Mouse (Mus musculus) forebrain, postnatal 0 days (tissue): ENCODE data around the gene Glg1. TPM values are rescaled to one million over a fixed set of nuclear protein-coding genes. Genes with fewer than 3 reads are reported as not detected.
A peak's percentile ranks its signal among the peaks of the same experiment; 100 is the strongest.
"Not testable (repeated sequence)": the region's sequence is repeated elsewhere in the genome, so short reads cannot be mapped to it uniquely, and the experiment has no call there.

Source experiments
- ATAC-seq: fragments of 200-750 bp; cut with Nextera tagmentation; 2 replicates; pipeline ENCODE4 v1.8.0; 2017; ENCODE audit warnings: mild to moderate bottlenecking, moderate library complexity
- DNase-seq: peaks from one replicate; pipeline ENCODE4 v3.0.0-alpha.2; 2015
- H3K27ac ChIP-seq: fragments of 300-500 bp; sonication (generic); 2 replicates; pipeline ENCODE4 v1.5.1; 2014; ENCODE audit warnings: low read depth, mild to moderate bottlenecking, antibody characterized with exemption, low read length, moderate library complexity, mixed read lengths
- H3K27me3 ChIP-seq: fragments of 300-500 bp; sonication (generic); 2 replicates; pipeline ENCODE4 v1.6.1; 2014; ENCODE audit warnings: mild to moderate bottlenecking, low read length, mixed read lengths; ENCODE audit not compliant: insufficient read depth
- H3K36me3 ChIP-seq: fragments of 300-500 bp; sonication (generic); 2 replicates; pipeline ENCODE4 v1.6.1; 2014; ENCODE audit warnings: mild to moderate bottlenecking, moderate library complexity; ENCODE audit not compliant: insufficient read depth
- H3K4me1 ChIP-seq: fragments of 300-500 bp; sonication (generic); 2 replicates; pipeline ENCODE4 v1.6.1; 2014; ENCODE audit warnings: antibody characterized with exemption; ENCODE audit not compliant: insufficient read depth
- H3K4me2 ChIP-seq: fragments of 300-500 bp; sonication (generic); 2 replicates; pipeline ENCODE4 v1.6.1; 2014; ENCODE audit warnings: low read depth, mild to moderate bottlenecking, moderate library complexity
- H3K4me3 ChIP-seq: fragments of 300-500 bp; sonication (generic); 2 replicates; pipeline ENCODE4 v1.5.1; 2014; ENCODE audit warnings: low read depth, low read length, mixed read lengths
- H3K9ac ChIP-seq: fragments of 300-500 bp; sonication (generic); 2 replicates; pipeline ENCODE4 v1.6.1; 2014; ENCODE audit warnings: mild to moderate bottlenecking
- H3K9me3 ChIP-seq: fragments of 300-500 bp; sonication (generic); 2 replicates; pipeline ENCODE4 v1.6.1; 2016; ENCODE audit warnings: low read length
- CTCF ChIP-seq: sonication (generic); IDR thresholded peaks from 2 replicates; pipeline ENCODE4 v1.5.1; 2016; ENCODE audit warnings: antibody characterized with exemption, control low read depth, low read depth
- WGBS: fragments of 180-500 bp; shearing (Covaris S2); extraction: QIAGEN DNeasy Blood & Tissue Kit; methylation state at CpG from one replicate; pipeline ENCODE4 v1.1.7; 2014; 5-methylcytosine and 5-hydroxymethylcytosine counted together
- polyA plus RNA-seq: library from polyadenylated mRNA; unstranded; fragments of >200 nt; fragmentation: Nextera tagmentation; extraction: Ambion mirVana; gene quantifications from 2 replicates; pipeline ENCODE4 v1.2.1, GENCODE M21; 2015
- total RNA-seq: library from RNA; depleted of rRNA; stranded (reverse); fragments of >200 nt; gene quantifications from 2 replicates; pipeline ENCODE4 v1.2.3, GENCODE M21; 2014

The Glg1 gene
- total and polyA plus RNA-seq, 2 experiments from 2014 or later: 45.0 to 49.7 TPM

DNA sequence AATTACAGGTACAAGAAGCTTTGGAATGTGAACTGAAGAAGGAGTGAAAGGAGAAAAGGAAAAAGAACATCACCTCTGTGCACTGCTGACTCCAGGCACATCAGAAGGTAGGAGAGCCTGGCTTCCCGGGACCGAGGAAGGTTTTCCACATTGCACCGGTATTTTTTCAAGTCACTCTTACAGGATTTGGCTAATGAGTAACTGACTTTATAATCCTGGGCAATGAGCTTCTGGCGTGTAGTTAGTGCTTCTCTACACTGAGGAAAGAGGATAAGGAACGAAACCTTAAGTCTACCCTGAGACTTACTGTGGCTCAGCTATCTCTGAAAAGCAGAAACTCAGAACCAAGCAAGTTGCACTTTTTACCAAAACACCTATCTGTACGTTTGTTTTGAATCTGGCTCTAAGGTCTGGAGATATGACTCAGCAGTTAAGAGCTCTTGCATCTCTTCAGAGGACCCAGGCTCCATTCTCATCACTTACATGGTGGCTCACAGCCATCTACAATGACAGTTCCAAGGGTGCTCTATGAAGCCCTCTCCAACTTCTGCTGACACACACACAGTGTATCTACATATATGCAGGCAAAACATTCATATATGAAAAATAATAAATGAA, 70.3 kb downstream of the Glg1 start:
- ATAC-seq (no peak), DNase-seq (no peak)
- H3K9ac ChIP-seq: no peak overlapping the region
- no peak overlapping the region for H3K27ac ChIP-seq
- TF ChIP-seq CTCF: no peak
- H3K27me3 ChIP-seq: no peaks in the 10 kb centered on the region
- no peaks in the 10 kb centered on the region for H3K4me1 ChIP-seq
- H3K9me3 ChIP-seq: no peaks in the 10 kb centered on the region
- 89% methylated on average over 6 of the region's 6 CpGs for WGBS
- no peak overlapping the region for H3K4me3 ChIP-seq
- peaks cover 32% of the 10 kb centered on the region for H3K36me3 ChIP-seq
- no peak overlapping the region for H3K4me2 ChIP-seq

DNA sequence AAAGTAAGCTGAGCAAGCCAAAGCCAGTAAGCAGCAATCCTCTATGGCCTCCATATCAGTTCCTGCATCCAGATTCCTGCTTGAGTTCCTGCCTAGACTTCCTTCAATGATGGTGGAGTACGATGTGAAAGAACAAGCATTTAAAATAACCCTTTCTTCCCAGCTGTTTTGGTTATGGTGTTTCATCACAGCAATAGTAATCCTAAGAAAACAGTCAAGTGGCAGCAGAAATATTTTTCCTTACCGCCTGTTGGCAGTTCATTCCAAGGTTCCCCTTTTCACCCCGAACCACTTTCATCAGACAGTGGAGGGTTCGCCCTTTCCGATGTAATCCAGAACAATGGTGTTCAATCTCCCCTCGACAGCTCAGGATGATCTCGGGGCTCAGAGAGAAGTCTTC, 71.5 kb downstream of the Glg1 start:
- Histone ChIP-seq H3K9ac (no peak overlapping the region), H3K27ac (no peak overlapping the region), H3K4me1 (no peaks in the 10 kb centered on the region), H3K27me3 (no peaks in the 10 kb centered on the region), H3K4me2 (no peak overlapping the region), H3K4me3 (no peak overlapping the region), H3K36me3 (peaks cover 33% of the 10 kb centered on the region), H3K9me3 (no peaks in the 10 kb centered on the region)
- WGBS: 92% methylated on average over 7 of the region's 7 CpGs
- DNase-seq (no peak), ATAC-seq (no peak)
- no peak for TF ChIP-seq CTCF

DNA sequence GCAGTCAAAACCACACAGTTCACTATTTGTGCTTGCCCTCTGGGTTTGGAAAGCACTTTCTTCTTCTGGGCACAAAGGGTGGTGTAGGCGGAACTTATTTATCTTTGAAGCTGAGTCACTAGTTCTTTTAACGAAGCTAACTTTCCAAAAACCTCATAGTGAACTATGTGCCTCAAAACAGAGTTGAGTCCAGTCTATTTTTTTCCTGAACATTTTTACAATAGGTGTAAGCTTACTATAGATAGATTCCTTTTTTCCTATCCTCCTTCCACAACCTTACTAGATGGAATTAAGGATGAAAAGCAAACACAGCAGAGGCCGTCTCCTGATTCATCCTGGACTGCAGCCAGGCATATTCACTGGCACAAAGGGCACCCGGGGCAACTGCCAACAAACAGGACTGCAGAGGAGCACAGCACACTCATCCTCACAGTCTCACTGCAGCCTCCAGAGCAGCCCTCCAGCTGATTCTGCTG, 73.5 kb downstream of the Glg1 start:
- Histone ChIP-seq H3K9me3 (no peaks in the 10 kb centered on the region), H3K36me3 (peaks cover 44% of the 10 kb centered on the region), H3K4me1 (no peaks in the 10 kb centered on the region), H3K27me3 (no peaks in the 10 kb centered on the region), H3K9ac (no peak overlapping the region), H3K4me2 (no peak overlapping the region), H3K4me3 (no peak overlapping the region), H3K27ac (no peak overlapping the region)
- 30% methylated on average over 4 of the region's 4 CpGs for WGBS
- ATAC-seq (0 out of 2 replicates have a peak, but pooled peaks have one; percentile 25), DNase-seq (peak; percentile 57)
- no peak for TF ChIP-seq CTCF

DNA sequence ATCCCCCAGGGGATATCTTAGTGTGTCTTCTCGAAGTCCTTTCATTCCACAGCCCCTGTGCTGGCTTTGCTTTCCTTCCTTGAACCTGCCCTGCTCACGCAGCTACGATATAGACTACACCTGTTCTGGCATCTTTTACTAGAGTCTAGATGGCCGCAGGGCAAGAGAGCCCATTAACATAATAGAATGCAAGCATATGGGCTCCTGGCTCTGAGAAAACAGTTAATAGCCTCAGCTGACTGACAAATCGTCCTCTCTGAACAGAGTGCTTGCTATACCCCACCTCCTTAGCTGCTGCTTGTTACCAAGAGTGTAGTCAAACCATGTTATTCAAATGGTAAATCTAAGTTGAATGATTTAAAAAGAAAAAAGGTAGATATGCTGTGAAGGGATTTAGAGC, 87.4 kb downstream of the Glg1 start:
- no peak for TF ChIP-seq CTCF
- Histone ChIP-seq H3K4me2 (no peak overlapping the region), H3K9ac (no peak overlapping the region), H3K4me1 (no peaks in the 10 kb centered on the region), H3K36me3 (peaks cover 66% of the 10 kb centered on the region), H3K27ac (no peak overlapping the region), H3K9me3 (no peaks in the 10 kb centered on the region), H3K27me3 (no peaks in the 10 kb centered on the region), H3K4me3 (no peak overlapping the region)
- 48% methylated on average over 5 of the region's 5 CpGs for WGBS
- DNase-seq (no peak), ATAC-seq (no peak)

DNA sequence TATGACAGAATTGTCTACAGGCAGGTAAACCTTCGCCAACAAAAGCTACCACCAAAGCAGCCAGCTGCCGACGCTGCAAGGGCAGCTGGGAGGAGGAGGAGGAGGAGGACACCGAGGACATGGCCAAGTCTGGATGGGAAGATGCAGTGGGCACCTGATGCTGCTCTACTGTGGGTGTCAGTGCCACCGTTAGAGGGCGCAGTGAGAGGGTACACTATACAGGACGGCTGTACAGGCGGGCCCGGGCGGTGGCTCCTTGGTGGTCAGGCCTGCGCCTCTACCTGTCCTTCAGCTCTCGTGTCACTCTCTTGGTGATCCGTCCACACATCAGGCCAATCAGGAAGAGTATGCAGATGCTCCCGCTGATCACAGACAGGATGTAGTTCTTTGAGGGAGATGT, 101.4 kb downstream of the Glg1 start:
- Histone ChIP-seq H3K4me2 (no peak overlapping the region), H3K9me3 (no peaks in the 10 kb centered on the region), H3K4me3 (no peak overlapping the region), H3K9ac (no peak overlapping the region), H3K27ac (no peak overlapping the region), H3K4me1 (no peaks in the 10 kb centered on the region), H3K27me3 (no peaks in the 10 kb centered on the region), H3K36me3 (peaks cover 84% of the 10 kb centered on the region)
- 45% methylated on average over 14 of the region's 14 CpGs for WGBS
- peak; percentile 66 for TF ChIP-seq CTCF
- ATAC-seq (peak; percentile 38; the same call in 1 of the 2 replicates), DNase-seq (peak; percentile 43)

DNA sequence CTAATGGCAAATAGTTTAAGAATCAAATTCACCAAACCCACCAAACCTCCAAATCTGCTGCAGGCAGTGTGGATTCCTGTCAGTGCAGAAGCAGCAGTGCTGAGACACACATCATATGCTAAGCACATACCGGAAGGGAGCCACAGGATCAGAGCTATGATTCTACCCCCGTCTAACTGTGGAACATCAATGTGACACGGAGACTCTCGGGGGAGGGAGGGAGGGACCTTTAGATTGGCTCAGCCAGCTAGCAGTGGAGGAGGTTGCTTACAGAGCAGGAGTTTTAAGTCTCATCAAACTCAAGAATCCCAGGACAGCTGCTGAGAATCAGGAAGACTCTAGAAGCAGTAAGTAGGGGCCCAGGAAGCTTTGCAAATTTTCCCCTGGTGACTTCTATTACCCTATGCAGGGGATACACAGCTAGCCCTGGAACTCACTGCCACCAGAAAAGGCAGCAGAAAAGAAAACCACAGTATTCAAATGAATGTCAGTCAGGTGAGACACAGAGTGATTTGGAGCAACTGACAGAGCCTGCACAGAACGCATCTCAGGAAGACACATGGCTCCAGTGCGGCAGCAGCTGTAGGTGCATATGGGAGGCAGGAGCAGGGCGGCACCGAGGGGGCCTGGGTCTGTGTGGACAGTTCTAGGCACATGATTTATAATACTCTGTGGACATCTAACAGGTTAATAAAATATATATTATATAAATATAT, 103.1 kb downstream of the Glg1 start:
- WGBS: 92% methylated on average over 8 of the region's 8 CpGs
- no peaks in the 10 kb centered on the region for H3K9me3 ChIP-seq
- no peak for DNase-seq
- no peaks in the 10 kb centered on the region for H3K4me1 ChIP-seq
- H3K9ac ChIP-seq: no peak overlapping the region
- ATAC-seq: no peak
- no peak for TF ChIP-seq CTCF
- H3K4me2 ChIP-seq: no peak overlapping the region
- no peak overlapping the region for H3K4me3 ChIP-seq
- no peaks in the 10 kb centered on the region for H3K27me3 ChIP-seq
- no peak overlapping the region for H3K27ac ChIP-seq
- peaks cover 73% of the 10 kb centered on the region for H3K36me3 ChIP-seq

DNA sequence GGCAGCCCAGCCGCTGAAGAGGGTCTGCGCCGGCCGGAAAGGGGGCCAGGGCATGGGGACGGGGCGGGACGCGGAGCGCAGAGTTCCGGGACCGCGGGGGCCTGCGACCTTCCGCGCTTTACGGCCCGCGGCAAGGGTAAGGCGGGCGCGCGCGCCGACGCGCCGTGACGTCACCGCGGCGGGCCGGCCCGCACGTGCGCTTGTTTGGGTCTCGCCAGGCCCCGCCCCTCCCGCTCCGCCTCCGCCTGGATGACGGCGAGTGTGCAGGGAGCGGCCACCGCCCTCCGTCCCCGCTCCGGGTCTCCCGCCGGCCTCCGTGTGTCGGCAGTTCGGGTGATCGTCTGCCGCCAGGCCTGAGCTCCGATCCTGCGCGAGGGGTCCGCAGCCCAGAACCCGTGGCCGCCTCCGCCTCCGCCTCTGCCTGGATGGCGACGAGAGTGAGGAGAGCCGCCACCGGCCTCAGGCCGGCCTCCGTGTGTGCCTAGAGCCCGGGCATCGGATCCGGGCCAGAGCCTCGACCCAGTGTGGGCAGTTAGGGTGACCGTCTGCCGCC, 113.5 kb downstream of the Glg1 start:
- H3K27me3 ChIP-seq, H3K9me3 ChIP-seq, H3K4me1 ChIP-seq, H3K36me3 ChIP-seq: not testable (repeated sequence)
- ATAC-seq: peak; percentile 95
- peak; percentile 91 for DNase-seq
- Histone ChIP-seq H3K27ac (peak overlapping the region; percentile 40; the same call in 1 of the 2 replicates), H3K9ac (peak overlapping the region; percentile 75), H3K4me3 (peak overlapping the region; percentile 65), H3K4me2 (peak overlapping the region; percentile 84)
- under 1% methylated on average over 41 of the region's 74 CpGs for WGBS

DNA sequence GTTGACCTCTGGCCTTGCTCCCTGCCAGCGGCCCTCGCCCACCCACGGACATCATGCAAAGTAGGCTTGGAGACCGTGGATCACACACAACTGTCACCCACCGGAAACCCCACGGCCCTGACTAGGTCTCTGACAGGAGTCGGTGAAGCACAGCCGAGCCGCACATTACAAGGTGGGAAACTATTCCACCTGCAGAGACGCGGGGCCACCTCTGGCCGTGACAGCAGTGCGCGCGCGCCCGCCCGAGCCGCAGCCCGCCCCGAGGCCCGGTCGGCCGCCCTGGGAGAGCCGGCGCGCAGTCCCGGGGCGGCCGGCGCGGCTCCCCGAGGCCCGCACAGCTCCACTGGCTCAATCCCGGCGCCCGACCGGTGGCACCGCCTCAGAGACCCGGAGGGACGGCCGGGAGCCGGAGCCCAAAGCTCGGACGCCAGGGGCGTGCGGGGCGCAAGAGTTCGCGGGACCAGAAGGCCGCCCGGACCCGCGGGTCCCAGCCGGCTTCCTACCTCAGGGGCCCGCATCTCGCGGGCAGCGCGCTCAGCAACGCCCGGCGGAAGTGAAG, 114.0 kb downstream of the Glg1 start:
- WGBS: 7% methylated on average over 35 of the region's 63 CpGs
- not testable (repeated sequence) for H3K4me1 ChIP-seq, H3K36me3 ChIP-seq, DNase-seq, H3K27me3 ChIP-seq, H3K9me3 ChIP-seq, H3K27ac ChIP-seq
- H3K9ac ChIP-seq: peak overlapping the region; percentile 75
- peak; percentile 49 for ATAC-seq
- peak overlapping the region; percentile 65 for H3K4me3 ChIP-seq
- H3K4me2 ChIP-seq: peak overlapping the region; percentile 69
